Mouse (Mus musculus) kidney, adult 9 months (tissue): ENCODE results near the gene Nek11.

Source experiments
- DNase-seq: peaks from one replicate; pipeline ENCODE4 v3.0.0; 2022

Nek11 gene

DNA sequence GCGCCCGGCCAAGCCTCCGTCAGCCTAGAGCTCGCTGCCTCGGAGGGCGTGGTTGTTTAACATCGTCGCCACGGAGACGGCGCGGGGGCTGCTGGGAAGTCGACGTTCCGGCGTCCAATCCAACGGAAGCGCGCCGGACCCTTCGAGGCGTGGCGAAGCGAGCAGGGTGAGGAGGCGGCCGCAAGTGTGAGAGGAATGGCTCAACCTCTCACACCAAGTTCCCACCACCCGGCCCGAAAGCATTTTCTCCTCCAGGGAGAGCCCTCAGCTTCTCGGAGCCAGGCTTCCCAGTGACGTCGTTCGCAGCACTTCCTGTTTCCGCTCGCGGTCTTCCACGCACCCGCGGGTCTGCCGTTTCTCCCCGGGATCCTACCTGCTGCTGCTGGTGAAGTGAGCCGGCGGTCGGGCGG is at the start of gene Nek11, which contains the start of gene Aste1:
TSS of gene Nek11 (minus strand) at position 307 of the 410 bp plus-strand sequence.
TSS of gene Aste1 (plus strand) at position 175 of the 410 bp plus-strand sequence.
- peak; percentile 95 for DNase-seq

DNA sequence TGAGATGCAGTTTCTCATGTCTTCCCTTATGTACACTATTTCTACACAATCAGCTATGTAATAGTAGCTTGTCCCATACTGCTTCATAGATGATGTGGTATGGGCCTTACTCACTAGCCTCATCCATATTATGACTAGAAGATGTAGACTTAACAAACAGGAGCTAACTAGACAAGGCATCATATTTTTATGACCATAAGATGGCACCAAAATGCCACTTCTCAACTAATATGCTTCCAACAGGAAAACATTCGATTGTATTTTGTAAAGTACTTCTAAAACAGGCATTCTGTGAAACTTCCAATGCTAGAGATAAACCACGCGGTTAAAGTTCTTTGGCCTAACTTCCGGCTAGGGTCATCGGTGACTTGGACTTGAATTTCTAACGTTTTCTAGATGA is 13.2 kb upstream of the Nek11 start:
- DNase-seq = no peak

GRCm38 (mm10) chr9:105394720-105395119 is 604 bp downstream of the Nek11 start:
- DNase-seq = no peak

DNA sequence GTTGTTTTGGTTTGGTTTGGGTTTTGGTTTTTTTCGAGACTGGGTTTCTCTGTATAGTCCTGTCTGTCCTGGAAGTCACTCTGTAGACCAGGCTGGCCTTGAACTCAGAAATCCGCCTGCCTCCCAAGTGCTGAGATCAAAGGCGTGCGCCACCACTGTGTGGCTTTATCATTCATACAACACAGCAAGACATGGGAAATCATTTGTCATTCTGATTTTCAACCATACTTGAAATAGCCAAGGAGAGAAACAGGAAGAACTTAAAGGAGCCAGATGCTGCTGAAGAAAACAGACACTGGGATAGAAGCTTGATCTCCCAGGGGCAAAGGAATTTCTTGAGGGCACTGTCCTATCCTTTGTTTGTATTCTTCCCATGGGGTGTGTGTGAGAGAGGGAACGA is 4.7 kb downstream of the Nek11 start:
- DNase-seq = no peak

DNA sequence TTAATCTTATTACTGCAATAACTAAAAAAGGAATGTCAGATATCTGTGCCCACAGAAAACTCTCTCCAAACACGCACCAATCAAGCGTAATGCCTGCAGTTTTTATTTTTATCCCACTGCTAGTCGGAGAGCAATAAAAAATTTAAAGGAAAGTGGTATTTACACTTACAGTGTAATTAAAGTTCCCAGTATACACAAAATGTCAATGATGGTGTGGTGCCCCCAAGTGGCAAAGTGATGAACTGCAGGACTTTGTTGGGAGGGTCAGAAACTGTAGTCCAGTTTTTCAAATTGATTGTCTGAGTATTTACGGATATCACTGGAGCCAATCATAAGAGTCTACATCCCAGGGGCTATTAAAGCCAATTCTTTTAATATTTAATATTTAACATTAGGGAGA is 6.0 kb downstream of the Nek11 start:
- DNase-seq = peak; percentile 73

GRCm38 (mm10) chr9:105387403-105387802 is 7.9 kb downstream of the Nek11 start:
- DNase-seq = no peak

GRCm38 (mm10) chr9:105379533-105380145 is 15.7 kb downstream of the Nek11 start:
- no peak for DNase-seq

GRCm38 (mm10) chr9:105377622-105378021 is 17.7 kb downstream of the Nek11 start:
- DNase-seq = no peak

DNA sequence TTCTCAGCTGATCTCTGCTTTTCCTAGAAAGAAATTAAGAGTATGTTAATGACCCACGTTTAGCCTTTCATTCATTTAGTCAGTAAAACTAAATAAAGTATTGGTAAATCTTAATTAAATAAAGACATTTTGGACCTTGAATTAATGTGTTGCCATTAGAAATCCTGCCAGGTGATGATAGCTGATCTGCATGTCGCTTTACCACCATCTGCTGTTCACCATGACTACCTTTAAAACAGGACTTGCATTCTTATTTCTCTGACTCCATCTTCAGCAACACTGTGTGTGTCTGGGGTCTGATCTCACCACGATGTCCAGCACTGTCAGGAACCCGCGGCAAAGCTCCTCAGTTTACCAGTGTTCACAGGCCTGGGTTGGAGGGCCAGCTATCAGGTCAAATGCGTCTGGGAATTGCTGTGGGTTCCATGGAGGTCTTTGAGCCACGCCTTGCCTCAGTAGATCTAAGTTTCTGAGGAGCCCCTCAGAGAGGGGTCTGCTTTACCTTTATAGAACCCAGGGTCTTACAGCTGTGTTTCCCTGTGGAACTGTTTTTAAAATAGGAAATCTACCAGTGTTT is 18.3 kb downstream of the Nek11 start:
- no peak for DNase-seq

DNA sequence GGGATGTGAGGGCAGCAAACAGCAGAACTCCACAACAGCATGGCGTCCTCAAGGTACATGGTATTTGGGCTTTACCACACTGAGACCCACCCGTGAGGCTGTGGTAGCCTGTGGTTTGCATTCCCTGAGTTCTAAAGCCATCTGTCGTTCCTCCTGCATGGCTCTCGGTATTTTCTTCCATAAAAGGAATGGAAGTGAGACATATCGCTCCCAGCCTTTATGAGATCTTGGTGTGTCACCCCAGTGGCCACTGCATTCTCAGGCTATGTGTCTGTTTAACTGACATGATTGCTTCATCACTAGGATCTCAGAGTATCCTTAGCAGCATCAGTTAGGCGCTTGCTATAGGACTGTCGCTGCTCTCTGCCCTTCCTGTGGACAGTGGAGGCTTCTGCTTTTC is 18.9 kb downstream of the Nek11 start:
- DNase-seq = no peak

GRCm38 (mm10) chr9:105374361-105374760 is 21.0 kb downstream of the Nek11 start:
- no peak for DNase-seq

- DNase-seq = no peak
Measured at GRCm38 (mm10) chr9:105368605-105369004, 26.7 kb downstream of the Nek11 start.

- DNase-seq = no peak
Measured at GRCm38 (mm10) chr9:105366199-105366598, 29.1 kb downstream of the Nek11 start.

DNA sequence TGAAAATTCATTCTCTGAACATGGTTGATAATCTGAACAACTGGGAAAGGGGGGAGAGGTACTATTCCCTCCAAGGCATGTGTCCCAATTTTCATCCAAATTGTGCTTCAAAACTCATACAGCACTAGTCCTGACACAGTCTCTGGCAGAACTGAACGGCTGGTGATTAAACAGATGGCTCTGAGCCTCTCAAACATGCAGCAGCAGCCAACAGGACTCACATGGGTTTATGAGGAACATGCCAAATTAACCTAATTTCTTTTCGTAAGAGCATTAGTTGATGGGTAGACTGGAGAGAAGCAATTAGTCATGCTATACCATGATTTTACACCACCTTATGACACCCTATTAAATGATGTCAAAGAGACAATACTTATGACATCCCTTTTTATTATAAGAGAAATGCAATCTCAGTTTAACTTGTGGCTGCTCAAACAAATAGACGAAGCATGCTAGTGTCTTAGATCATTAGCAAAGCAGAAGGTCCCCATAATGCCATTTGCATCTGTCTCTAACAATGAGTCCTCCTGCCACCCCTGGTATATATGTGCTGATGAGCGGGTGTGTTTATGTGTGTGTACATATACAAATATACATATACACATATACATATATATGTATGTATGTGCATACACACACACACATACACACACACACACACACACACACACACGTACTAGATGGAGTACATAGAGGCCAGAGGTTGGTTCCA is 31.6 kb downstream of the Nek11 start:
- no peak for DNase-seq

DNA sequence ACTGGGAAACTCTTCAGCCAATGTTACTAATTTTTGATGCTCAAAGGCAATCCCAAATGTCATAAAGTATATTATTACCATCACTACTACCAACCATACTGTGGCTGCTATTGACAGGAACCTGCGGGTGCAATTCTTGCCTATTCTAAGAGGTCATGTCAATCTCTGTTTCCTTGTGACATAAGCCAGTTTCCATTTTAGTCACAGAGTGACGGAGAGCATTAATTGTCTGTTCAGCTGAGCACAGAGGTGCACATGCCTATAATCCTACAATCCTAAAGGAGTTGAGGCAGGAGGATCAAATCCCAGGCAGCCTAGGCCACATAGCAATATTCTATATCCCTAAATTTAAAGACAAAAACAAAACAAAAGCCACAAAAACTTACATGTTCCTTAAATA is 33.1 kb downstream of the Nek11 start:
- no peak for DNase-seq

- no peak for DNase-seq
Measured at GRCm38 (mm10) chr9:105349034-105349433, 46.3 kb downstream of the Nek11 start.

DNA sequence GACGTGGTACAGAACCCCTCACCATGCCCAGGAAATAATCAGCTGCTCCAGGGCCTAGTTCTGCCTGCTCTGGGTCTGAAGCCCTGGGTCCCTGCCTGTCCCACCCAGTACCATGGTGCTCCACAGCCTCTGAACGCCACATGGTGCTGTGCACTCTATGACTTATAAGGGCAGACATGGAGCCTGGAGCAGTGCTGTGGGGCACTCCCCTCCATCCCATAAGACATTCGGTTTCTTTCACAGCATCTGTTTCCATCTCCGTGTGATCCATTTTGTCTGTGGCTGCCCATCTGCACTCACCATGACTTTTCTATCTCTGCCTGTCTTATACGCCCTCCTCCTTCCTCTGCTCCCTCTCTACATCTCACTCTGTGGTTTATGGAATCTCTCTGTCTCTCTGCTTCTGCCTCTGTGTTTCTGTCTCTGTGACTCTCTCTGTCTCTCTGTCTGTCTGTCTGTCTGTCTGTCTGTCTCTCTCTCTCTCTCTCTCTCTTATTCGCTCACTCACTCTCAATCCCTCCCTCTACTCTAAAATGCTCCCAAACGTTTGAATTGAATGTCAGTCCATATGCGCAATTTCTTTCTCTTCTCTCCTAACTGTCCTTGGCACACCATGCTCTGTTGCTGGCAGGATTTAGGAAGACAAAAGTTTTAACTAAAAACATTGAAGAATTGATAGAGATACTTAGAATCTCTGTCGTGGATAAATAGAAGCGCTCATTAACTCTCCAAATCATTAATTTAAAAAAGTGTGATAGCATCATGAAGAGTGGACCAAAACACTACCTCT is 46.9 kb downstream of the Nek11 start:
- no peak for DNase-seq

- DNase-seq = no peak
Measured at GRCm38 (mm10) chr9:105342994-105343656, 52.2 kb downstream of the Nek11 start.

- no peak for DNase-seq
Measured at GRCm38 (mm10) chr9:105342565-105342964, 52.8 kb downstream of the Nek11 start.

- DNase-seq = no peak
Measured at GRCm38 (mm10) chr9:105332436-105333016, 62.8 kb downstream of the Nek11 start.

- DNase-seq = no peak
Measured at GRCm38 (mm10) chr9:105321856-105322255, 73.5 kb downstream of the Nek11 start.

DNA sequence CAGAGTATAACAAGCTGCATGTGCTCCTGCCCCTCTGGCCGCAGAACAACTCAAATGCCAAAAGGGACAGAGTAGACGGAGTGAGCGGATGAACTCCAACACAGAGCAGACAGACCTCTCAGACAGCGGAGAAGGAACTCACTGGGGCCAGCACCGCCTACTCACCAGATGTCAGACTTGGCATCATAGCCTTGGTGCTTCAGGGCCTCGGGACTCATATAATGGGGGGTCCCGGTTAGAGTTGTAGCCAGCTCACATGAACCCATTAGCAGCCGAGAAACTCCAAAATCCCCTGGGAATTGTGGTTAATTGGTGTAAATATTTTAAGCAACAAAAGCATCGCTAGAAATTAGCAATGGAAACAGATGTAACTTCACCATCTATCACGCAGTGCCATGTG is 82.1 kb downstream of the Nek11 start:
- DNase-seq = peak; percentile 7
